Mouse (Mus musculus) fibroblast of lung, adult 2 months (primary cell): Measurements from ENCODE around the gene Psmb11.
A peak's percentile ranks its signal among the peaks of the same experiment; 100 is the strongest.

ENCODE experiments used
- DNase-seq: peaks from one replicate; pipeline ENCODE4 v3.0.0-alpha.2; 2011; ENCODE audit warnings: low read depth

Gene Psmb11

GRCm38 (mm10) chr14:54621133-54621532, at the start of gene Psmb11:
Gene Psmb11, plus strand, starts transcription at chr14:54621433.
- DNase-seq: no peak

GRCm38 (mm10) chr14:54572122-54572521, 49.1 kb upstream of the Psmb11 start:
- no peak for DNase-seq

GRCm38 (mm10) chr14:54572790-54573736, 48.2 kb upstream of the Psmb11 start:
- DNase-seq: peak; percentile 63

GRCm38 (mm10) chr14:54574253-54574652, 47.0 kb upstream of the Psmb11 start:
- DNase-seq: no peak

GRCm38 (mm10) chr14:54575031-54575430, 46.2 kb upstream of the Psmb11 start:
- DNase-seq: no peak

GRCm38 (mm10) chr14:54575631-54576030, 45.6 kb upstream of the Psmb11 start:
- DNase-seq: no peak

GRCm38 (mm10) chr14:54576241-54577088, 44.8 kb upstream of the Psmb11 start:
- no peak for DNase-seq

GRCm38 (mm10) chr14:54577089-54577982, 43.9 kb upstream of the Psmb11 start, which contains the start of gene Ajuba:
Gene Ajuba, minus strand, starts transcription at chr14:54577558.
- DNase-seq: peak; percentile 65

GRCm38 (mm10) chr14:54578063-54578462, 43.2 kb upstream of the Psmb11 start:
- peak; percentile 70 for DNase-seq

GRCm38 (mm10) chr14:54579638-54580037, 41.6 kb upstream of the Psmb11 start:
- DNase-seq: no peak

- DNase-seq: no peak
These were observed 38.7 kb upstream of the Psmb11 start for GRCm38 (mm10) chr14:54582536-54582935.

GRCm38 (mm10) chr14:54583681-54584338, 37.4 kb upstream of the Psmb11 start:
- no peak for DNase-seq

- no peak for DNase-seq
These were observed 30.2 kb upstream of the Psmb11 start for GRCm38 (mm10) chr14:54591056-54591455.

- no peak for DNase-seq
These were observed 28.8 kb upstream of the Psmb11 start for GRCm38 (mm10) chr14:54592319-54592934.

- DNase-seq: no peak
These were observed 27.2 kb upstream of the Psmb11 start for GRCm38 (mm10) chr14:54594055-54594454.

GRCm38 (mm10) chr14:54594631-54595414, 26.4 kb upstream of the Psmb11 start:
- DNase-seq: no peak

GRCm38 (mm10) chr14:54597084-54597483, 24.1 kb upstream of the Psmb11 start:
- no peak for DNase-seq

- DNase-seq: no peak
These were observed 19.6 kb upstream of the Psmb11 start for GRCm38 (mm10) chr14:54601601-54602000.

- no peak for DNase-seq
These were observed 18.6 kb upstream of the Psmb11 start for GRCm38 (mm10) chr14:54602613-54603012.
